Mouse (Mus musculus) cerebellum, adult 11 months (tissue): Measurements from ENCODE around the gene Olfr248.
"Not testable (repeated sequence)": the region's sequence is repeated elsewhere in the genome, so short reads cannot be mapped to it uniquely, and the experiment has no call there.

Source experiments
- DNase-seq: peaks from one replicate; pipeline ENCODE4 v3.0.0; 2022

The Olfr248 gene

GRCm38 (mm10) chr1:174390746-174391145, at the start of gene Olfr248:
Gene Olfr248, plus strand, starts transcription at chr1:174391046.
- no peak for DNase-seq

GRCm38 (mm10) chr1:174353636-174354035, 37.2 kb upstream of the Olfr248 start:
- not testable (repeated sequence) for DNase-seq

GRCm38 (mm10) chr1:174354640-174355039, 36.2 kb upstream of the Olfr248 start:
- no peak for DNase-seq

- no peak for DNase-seq
Observed at GRCm38 (mm10) chr1:174364882-174365451, 25.9 kb upstream of the Olfr248 start, which contains the start of gene Olfr417. Gene Olfr417, plus strand, starts transcription at chr1:174365122.

GRCm38 (mm10) chr1:174373799-174374198, 17.0 kb upstream of the Olfr248 start:
- no peak for DNase-seq

GRCm38 (mm10) chr1:174422959-174423358, 32.1 kb downstream of the Olfr248 start:
- no peak for DNase-seq

- DNase-seq = no peak
Observed at GRCm38 (mm10) chr1:174423764-174424163, 32.9 kb downstream of the Olfr248 start, which contains the start of gene Olfr414. Gene Olfr414, plus strand, starts transcription at chr1:174424064.

GRCm38 (mm10) chr1:174426180-174426986, 35.5 kb downstream of the Olfr248 start:
- no peak for DNase-seq

- DNase-seq = no peak
Observed at GRCm38 (mm10) chr1:174427402-174427801, 36.6 kb downstream of the Olfr248 start.

GRCm38 (mm10) chr1:174428407-174428806, 37.6 kb downstream of the Olfr248 start:
- no peak for DNase-seq

GRCm38 (mm10) chr1:174434121-174434520, 43.3 kb downstream of the Olfr248 start:
- no peak for DNase-seq
